19 mouse cellular contexts compared by ENCODE assay signal in genomic region chr9:47858134-47858533, GRCm38 (mm10).
DNase-seq lines count a peak whose midpoint lies in the region; ATAC-seq and TF ChIP-seq lines count a peak whose summit lies in the region.
"Had no signal": no experiment of that assay in that cellular context is flagged by ENCODE, and none has a peak within 500 bp of the region (broad histone marks: within the 10 kb centered on the region; RNA-seq: fewer than 3 reads in every experiment).

No protein-coding gene starts in this region.

- H3K4me2 ChIP-seq in kidney, embryonic 15.5 days = no peak overlapping the region
- no peak overlapping the region for H3K4me2 ChIP-seq in forebrain, postnatal 0 days (ENCODE audit: low read depth)

- no peak overlapping the region for H3K4me3 ChIP-seq in kidney, embryonic 15.5 days (replicated peaks)
- H3K4me3 ChIP-seq in forebrain, postnatal 0 days (ENCODE audit: low read depth, low read length) = no peak overlapping the region
- no peak overlapping the region for H3K4me3 ChIP-seq in cerebellum, adult 2 months (replicated peaks; ENCODE audit: insufficient read depth, low read depth, low read length)
- H3K4me3 ChIP-seq: heart, embryonic 10.5 days; limb, embryonic 10.5 days had no signal

- H3K4me1 ChIP-seq in kidney, embryonic 15.5 days = peaks cover 36% of the 10 kb centered on the region
- H3K4me1 ChIP-seq in forebrain, postnatal 0 days (ENCODE audit: insufficient read depth) = peaks cover 17% of the 10 kb centered on the region; the same call in 1 of the 2 replicates
- H3K4me1 ChIP-seq in cerebellum, adult 2 months (ENCODE audit: control insufficient read depth, insufficient read depth, low read length) = no peaks in the 10 kb centered on the region

- H3K9me3 ChIP-seq in kidney, embryonic 15.5 days (replicated peaks) = no peaks in the 10 kb centered on the region
- no peaks in the 10 kb centered on the region for H3K9me3 ChIP-seq in forebrain, postnatal 0 days (ENCODE audit: low read length)
- H3K9me3 ChIP-seq: heart, embryonic 10.5 days; limb, embryonic 10.5 days had no signal

- no peaks in the 10 kb centered on the region for H3K27me3 ChIP-seq in kidney, embryonic 15.5 days
- H3K27me3 ChIP-seq in forebrain, postnatal 0 days (ENCODE audit: insufficient read depth, low read length) = no peaks in the 10 kb centered on the region
- H3K27me3 ChIP-seq in cerebellum, adult 2 months (ENCODE audit: control insufficient read depth, insufficient read depth, low read length) = no peaks in the 10 kb centered on the region

- H3K27ac ChIP-seq in kidney, embryonic 15.5 days = peak overlapping the region; percentile 27; the same call in 1 of the 2 replicates
- peak overlapping the region; percentile 79 for H3K27ac ChIP-seq in forebrain, postnatal 0 days (ENCODE audit: low read depth, low read length)
- no peak overlapping the region for H3K27ac ChIP-seq in cerebellum, adult 2 months (ENCODE audit: insufficient read depth, low read length)
- H3K27ac ChIP-seq: heart, embryonic 10.5 days had no signal

- H3K36me3 ChIP-seq in kidney, embryonic 15.5 days = no peaks in the 10 kb centered on the region
- no peaks in the 10 kb centered on the region for H3K36me3 ChIP-seq in forebrain, postnatal 0 days (ENCODE audit: insufficient read depth)
- H3K36me3 ChIP-seq: heart, embryonic 10.5 days had no signal

- 66% methylated on average over 5 of the region's 5 CpGs for WGBS in kidney, embryonic 15.5 days
- WGBS in forebrain, postnatal 0 days = 44% methylated on average over 5 of the region's 5 CpGs
- 76% methylated on average over 5 of the region's 5 CpGs for WGBS in cerebellum, adult 2 months

- no peak for ATAC-seq in kidney, embryonic 15.5 days (replicated peaks; ENCODE audit: low FRiP score)
- ATAC-seq in forebrain, postnatal 0 days = 0 out of 2 replicates have a peak, but pooled peaks have one; percentile 25
- ATAC-seq: liver, postnatal 0 days had no signal

- no peak overlapping the region for H3K9ac ChIP-seq in kidney, embryonic 15.5 days
- H3K9ac ChIP-seq in forebrain, postnatal 0 days = no peak overlapping the region
- H3K9ac ChIP-seq: liver, postnatal 0 days had no signal

- no peak for DNase-seq in kidney, adult 9 months
- peak; percentile 64 for DNase-seq in Muller cell, postnatal 12 days (ENCODE audit: inconsistent ontology term)
- peak; percentile 44 for DNase-seq in brain, adult 2 months (ENCODE audit: low read depth, low spot score)
- peak; percentile 43 for DNase-seq in forebrain, postnatal 0 days
- no peak for DNase-seq in cerebellum, adult 2 months
- no peak for DNase-seq in adrenal gland, adult 18-20 months (ENCODE audit: low spot score in 2 of 2)
- DNase-seq: adrenal gland, adult 8-10 months; cerebellum, adult 11 months; cerebellum, postnatal 25 days; kidney, adult 11 months; kidney, postnatal 10 days; liver, postnatal 0 days; lung, postnatal 10 days; right cerebral cortex, postnatal 14 days; spleen, adult 18-20 months; thymus, postnatal 25 days had no signal

- TF ChIP-seq CTCF in forebrain, postnatal 0 days (IDR thresholded peaks at IDR 0.05; ENCODE audit: low read depth) = no peak
- TF ChIP-seq CTCF in cerebellum, adult 2 months (IDR thresholded peaks at IDR 0.05; ENCODE audit: borderline replicate concordance, insufficient read depth, low read depth, low read length) = no peak

- no peak for TF ChIP-seq POLR2A in cerebellum, adult 2 months (IDR thresholded peaks at IDR 0.05; ENCODE audit: borderline replicate concordance, insufficient read depth, low read length)

Comparison
In these comparisons a context has a peak if more than half of its experiments do, and no peak if none do; other contexts are left out.
1. DNase-seq: peak in Muller cell, postnatal 12 days (single experiment), brain, adult 2 months (single experiment) and forebrain, postnatal 0 days (single experiment); none in kidney, adult 9 months (single experiment), cerebellum, adult 2 months (0 of 2) and adrenal gland, adult 18-20 months (0 of 2).